Mouse (Mus musculus): ENCODE measurements at regions not wholly inside any gene's neighbourhood (a gene's known extent, or its start where the extent isn't known, plus 50 kb on each side); places are given as distances from the start of the nearest gene placed in this dataset.

GRCm38 (mm10) chr2:103906581-103907184 is 51.1 kb upstream of the Lmo2 start:
- no peak for TF ChIP-seq CTCF (IDR thresholded peaks at IDR 0.05; ENCODE audit: low read depth)
- no peak for TF ChIP-seq EP300 (IDR thresholded peaks at IDR 0.05; ENCODE audit: low read depth)
